Mouse (Mus musculus) spleen, adult 2 months (tissue): ENCODE measurements around the gene Jph2.

ENCODE experiments used
- CTCF ChIP-seq: fragments of 200-500 bp; IDR thresholded peaks from 2 replicates; pipeline ENCODE4 v1.5.1; 2011; ENCODE audit warnings: mild to moderate bottlenecking, inconsistent platforms; ENCODE audit not compliant: insufficient read depth, insufficient read length, insufficient replicate concordance; ENCODE audit errors: extremely low read depth
- POLR2A ChIP-seq: fragments of 200-500 bp; IDR thresholded peaks from 2 replicates; pipeline ENCODE4 v1.6.1; 2011; ENCODE audit warnings: low read depth, low read length, inconsistent platforms

- TF ChIP-seq CTCF (no peak), POLR2A (no peak)
Measured at GRCm38 (mm10) chr2:163411840-163412239, 14.0 kb upstream of the Jph2 start.
